8 mouse cellular contexts compared by ENCODE assay signal in genomic region chr15:79505616-79506283, GRCm38 (mm10). TPM values are rescaled to one million over a fixed set of nuclear protein-coding genes. Genes with fewer than 3 reads are reported as not detected.
DNase-seq lines count a peak whose midpoint lies in the region; ATAC-seq and TF ChIP-seq lines count a peak whose summit lies in the region.

No protein-coding gene starts in this region.

- peaks cover 16% of the 10 kb centered on the region for H3K4me1 ChIP-seq in embryonic facial prominence, embryonic 13.5 days
- H3K4me1 ChIP-seq in heart, embryonic 13.5 days: peaks cover 53% of the 10 kb centered on the region
- H3K4me1 ChIP-seq in liver, postnatal 0 days (ENCODE audit: insufficient read depth): peaks cover 11% of the 10 kb centered on the region

- peak; percentile 78 to 89 for DNase-seq in cerebellum, postnatal 14 days
- DNase-seq in cerebellum, adult 8-10 months: no peak
- peak; percentile 77 for DNase-seq in kidney, postnatal 14 days
- DNase-seq in liver, postnatal 0 days: peak; percentile 61
- peak; percentile 62 for DNase-seq in ovary, postnatal 36 days (ENCODE audit: low spot score)
- DNase-seq in yolk sac, embryonic 10.5 days (ENCODE audit: low spot score): peak; percentile 53

- H3K9me3 ChIP-seq in embryonic facial prominence, embryonic 13.5 days: no peaks in the 10 kb centered on the region
- no peaks in the 10 kb centered on the region for H3K9me3 ChIP-seq in heart, embryonic 13.5 days
- no peaks in the 10 kb centered on the region for H3K9me3 ChIP-seq in liver, postnatal 0 days (ENCODE audit: low read length)

- no peak for ATAC-seq in embryonic facial prominence, embryonic 13.5 days (ENCODE audit: insufficient number of reproducible peaks, insufficient read depth, low FRiP score, low TSS enrichment, low read depth)
- no peak for ATAC-seq in heart, embryonic 13.5 days (ENCODE audit: extremely low read depth, insufficient number of reproducible peaks, low FRiP score, low TSS enrichment)
- ATAC-seq in liver, postnatal 0 days: peak; percentile 41

- peak overlapping the region; percentile 99 for H3K4me2 ChIP-seq in embryonic facial prominence, embryonic 13.5 days
- peak overlapping the region; percentile 99 for H3K4me2 ChIP-seq in heart, embryonic 13.5 days
- H3K4me2 ChIP-seq in liver, postnatal 0 days (ENCODE audit: low read depth, low read length): peak overlapping the region; percentile 82

- TF ChIP-seq CTCF in liver, postnatal 0 days (IDR thresholded peaks at IDR 0.05; ENCODE audit: low read depth): no peak

- peaks cover 100% of the 10 kb centered on the region for H3K27me3 ChIP-seq in embryonic facial prominence, embryonic 13.5 days
- peaks cover 99% of the 10 kb centered on the region for H3K27me3 ChIP-seq in heart, embryonic 13.5 days (replicated peaks)
- H3K27me3 ChIP-seq in liver, postnatal 0 days (ENCODE audit: insufficient read depth, low read length): peaks cover 80% of the 10 kb centered on the region

- peak overlapping the region; percentile 55 for H3K4me3 ChIP-seq in embryonic facial prominence, embryonic 13.5 days
- peak overlapping the region; percentile 67 for H3K4me3 ChIP-seq in heart, embryonic 13.5 days
- H3K4me3 ChIP-seq in liver, postnatal 0 days (ENCODE audit: low read depth, low read length): peak overlapping the region; percentile 47

- H3K9ac ChIP-seq in embryonic facial prominence, embryonic 13.5 days: peak overlapping the region; percentile 68
- H3K9ac ChIP-seq in heart, embryonic 13.5 days: peak overlapping the region; percentile 85
- no peak overlapping the region for H3K9ac ChIP-seq in liver, postnatal 0 days (replicated peaks)

- H3K27ac ChIP-seq in embryonic facial prominence, embryonic 13.5 days: no peak overlapping the region
- H3K27ac ChIP-seq in heart, embryonic 13.5 days (replicated peaks): no peak overlapping the region
- no peak overlapping the region for H3K27ac ChIP-seq in liver, postnatal 0 days (ENCODE audit: low read depth)

- under 1% methylated on average over 62 of the region's 71 CpGs for WGBS in embryonic facial prominence, embryonic 13.5 days
- under 1% methylated on average over 46 of the region's 71 CpGs for WGBS in heart, embryonic 13.5 days
- under 1% methylated on average over 56 of the region's 71 CpGs for WGBS in liver, postnatal 0 days (ENCODE audit: insufficient replicate concordance)

- no peak for TF ChIP-seq EP300 in liver, postnatal 0 days (IDR thresholded peaks at IDR 0.05; ENCODE audit: low read depth)

- no peaks in the 10 kb centered on the region for H3K36me3 ChIP-seq in embryonic facial prominence, embryonic 13.5 days
- H3K36me3 ChIP-seq in heart, embryonic 13.5 days: no peaks in the 10 kb centered on the region
- H3K36me3 ChIP-seq in liver, postnatal 0 days (replicated peaks; ENCODE audit: insufficient read depth, low read length): no peaks in the 10 kb centered on the region

RNA-seq across cellular contexts. Expression of gene Kcnj4, which starts 0.7 kb away (rescaled TPM):
- polyA plus RNA-seq in embryonic facial prominence, embryonic 13.5 days (2015; fragmentation: Nextera tagmentation; extraction: Ambion mirVana): not detected in 2 replicates
- 0.19 and 0.21 TPM in 2 replicates for polyA plus RNA-seq in heart, embryonic 13.5 days (2015; fragmentation: Nextera tagmentation; extraction: Ambion mirVana)
- polyA plus RNA-seq in liver, postnatal 0 days (2015; fragmentation: Nextera tagmentation; extraction: Ambion mirVana): not detected in 2 replicates

RNA-seq across cellular contexts. Expression of gene Kdelr3, which starts 10.5 kb away (rescaled TPM):
- 89.9 and 99.5 TPM in 2 replicates for polyA plus RNA-seq in embryonic facial prominence, embryonic 13.5 days (2015; fragmentation: Nextera tagmentation; extraction: Ambion mirVana)
- 69.8 and 72.1 TPM in 2 replicates for polyA plus RNA-seq in heart, embryonic 13.5 days (2015; fragmentation: Nextera tagmentation; extraction: Ambion mirVana)
- 3.4 and 3.5 TPM in 2 replicates for polyA plus RNA-seq in liver, postnatal 0 days (2015; fragmentation: Nextera tagmentation; extraction: Ambion mirVana)

RNA-seq across cellular contexts. Expression of gene Ddx17, which starts 40.8 kb away (rescaled TPM):
- 61.4 and 65.8 TPM in 2 replicates for polyA plus RNA-seq in embryonic facial prominence, embryonic 13.5 days (2015; fragmentation: Nextera tagmentation; extraction: Ambion mirVana)
- polyA plus RNA-seq in heart, embryonic 13.5 days (2015; fragmentation: Nextera tagmentation; extraction: Ambion mirVana): 26.9 and 28.8 TPM in 2 replicates
- 9.3 and 9.7 TPM in 2 replicates for polyA plus RNA-seq in liver, postnatal 0 days (2015; fragmentation: Nextera tagmentation; extraction: Ambion mirVana)

RNA-seq across cellular contexts. Expression of gene Csnk1e, which starts 50.4 kb away (rescaled TPM):
- 100 and 112 TPM in 2 replicates for polyA plus RNA-seq in embryonic facial prominence, embryonic 13.5 days (2015; fragmentation: Nextera tagmentation; extraction: Ambion mirVana)
- 64.8 and 76.2 TPM in 2 replicates for polyA plus RNA-seq in heart, embryonic 13.5 days (2015; fragmentation: Nextera tagmentation; extraction: Ambion mirVana)
- polyA plus RNA-seq in liver, postnatal 0 days (2015; fragmentation: Nextera tagmentation; extraction: Ambion mirVana): 7.5 and 8.9 TPM in 2 replicates

Comparison
In these comparisons a context has a peak if more than half of its experiments do, and no peak if none do; other contexts are left out.
1. RNA of gene Kdelr3, which starts 10.5 kb away (polyA plus RNA-seq): 89.9 to 99.5 TPM in embryonic facial prominence, embryonic 13.5 days and 69.8 to 72.1 TPM in heart, embryonic 13.5 days; 3.4 to 3.5 TPM in liver, postnatal 0 days; every median in the first group is over 10 times any median in the second.
2. Peak in every context shown above with its lines, with median percentiles within 50 percentile points of each other: H3K4me2 ChIP-seq and H3K4me3 ChIP-seq.